Mouse (Mus musculus): ENCODE measurements around the gene Mrpl44. TPM values are rescaled to one million over a fixed set of nuclear protein-coding genes. Genes with fewer than 3 reads are reported as not detected.

The Mrpl44 gene
- 10 to 100 TPM; 30.4 to 34.7 (median 33.1) TPM for total RNA-seq (2022)

DNA sequence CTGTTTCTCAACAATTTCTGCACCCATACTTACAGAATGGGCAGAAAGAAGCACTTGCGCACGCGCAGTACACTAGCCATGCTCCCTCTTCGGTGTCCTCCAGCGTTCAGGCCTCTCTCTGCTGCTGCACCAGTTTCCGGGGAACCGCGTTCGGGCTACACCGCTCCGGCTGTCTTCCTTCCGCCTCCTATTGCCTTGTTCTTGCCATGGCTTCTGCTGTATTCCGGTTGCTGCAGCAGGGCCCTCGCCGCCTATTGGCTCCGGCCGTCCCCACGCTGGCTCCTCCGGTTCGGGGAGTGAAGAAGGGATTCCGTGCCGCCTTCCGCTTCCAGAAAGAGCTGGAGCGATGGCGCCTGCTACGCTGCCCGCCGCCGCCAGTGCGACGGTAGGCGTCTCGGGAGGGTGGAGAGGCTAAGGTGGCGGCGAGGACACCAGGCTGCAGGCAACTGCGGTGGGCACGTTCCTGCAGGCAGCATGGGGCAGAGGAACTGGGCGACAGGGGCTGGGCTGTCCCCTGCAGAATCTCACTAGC lies at the start of gene Mrpl44, which contains the start of gene Wdfy1:
Gene Mrpl44 (plus strand): TSS at position 92 of the 532 bp plus-strand sequence.
Gene Wdfy1 (minus strand): TSS at position 217 of the 532 bp plus-strand sequence.
- DNase-seq (ENCODE audit: low spot score in 2 of 2), result peak; percentile 94

- DNase-seq (ENCODE audit: low spot score in 2 of 2), result no peak
These were observed 41.0 kb upstream of the Mrpl44 start for GRCm38 (mm10) chr1:79734794-79735193.

- no peak for DNase-seq (ENCODE audit: low spot score in 2 of 2)
These were observed 39.4 kb upstream of the Mrpl44 start for GRCm38 (mm10) chr1:79736408-79736807.

DNA sequence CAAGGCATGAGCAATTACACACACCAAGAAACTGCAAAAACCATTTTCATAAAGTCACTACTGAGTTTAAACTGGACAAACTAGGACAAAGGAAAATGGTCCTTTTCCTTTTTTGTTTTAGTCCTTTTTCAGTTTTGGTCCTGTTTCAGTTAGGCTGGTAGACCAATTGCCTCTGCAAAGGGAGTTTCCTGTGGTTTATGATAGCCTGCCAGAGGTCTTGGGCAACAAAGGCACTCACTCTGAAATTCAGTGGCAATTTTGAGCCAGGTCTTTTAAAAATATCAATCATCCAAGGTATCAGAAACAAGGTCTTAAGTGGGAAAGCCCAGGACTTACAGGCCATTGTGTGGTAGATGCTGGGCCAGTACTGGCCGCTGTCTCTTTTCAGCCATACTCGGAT lies 36.1 kb upstream of the Mrpl44 start:
- no peak for DNase-seq (ENCODE audit: low spot score in 2 of 2)

DNA sequence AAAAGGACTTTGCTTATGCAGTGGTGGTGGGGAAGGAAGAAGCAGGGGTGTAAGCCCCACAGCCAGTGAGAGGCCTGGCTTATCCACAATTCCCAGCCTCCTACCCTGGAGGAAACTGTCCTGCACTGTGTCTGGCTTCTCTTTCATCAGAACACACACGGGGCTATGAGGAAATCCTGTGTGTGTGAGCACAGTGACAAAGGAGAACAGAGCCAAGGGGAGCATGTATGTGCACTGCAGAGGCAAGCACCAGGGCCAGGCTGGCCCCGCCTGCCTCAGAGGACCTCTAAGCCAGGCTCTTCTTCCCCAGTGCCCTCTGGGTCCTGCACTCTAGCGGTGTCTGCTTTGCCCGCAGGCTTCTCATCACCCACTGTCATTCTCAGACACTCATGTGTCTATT lies 34.8 kb upstream of the Mrpl44 start:
- DNase-seq (ENCODE audit: low spot score in 2 of 2), result no peak

DNA sequence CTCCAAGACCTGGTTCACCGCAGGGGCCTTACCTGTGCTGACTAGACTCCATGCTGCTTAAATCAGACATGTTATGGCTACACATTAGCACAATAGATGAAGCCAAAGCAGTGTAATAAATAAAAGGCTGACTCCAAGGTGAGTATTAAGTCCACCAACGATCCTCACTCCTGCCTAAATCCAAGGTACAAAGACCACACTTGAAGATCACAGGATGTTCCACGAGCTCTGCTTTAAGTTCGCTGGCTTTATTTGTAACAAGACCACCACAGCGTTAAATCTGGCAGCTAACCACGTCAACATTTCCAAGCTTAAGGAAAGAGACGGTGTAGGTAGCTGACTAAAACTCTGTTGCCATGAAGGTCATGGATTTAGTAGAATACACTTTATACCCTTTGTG lies 32.9 kb upstream of the Mrpl44 start:
- no peak for DNase-seq (ENCODE audit: low spot score in 2 of 2)

DNA sequence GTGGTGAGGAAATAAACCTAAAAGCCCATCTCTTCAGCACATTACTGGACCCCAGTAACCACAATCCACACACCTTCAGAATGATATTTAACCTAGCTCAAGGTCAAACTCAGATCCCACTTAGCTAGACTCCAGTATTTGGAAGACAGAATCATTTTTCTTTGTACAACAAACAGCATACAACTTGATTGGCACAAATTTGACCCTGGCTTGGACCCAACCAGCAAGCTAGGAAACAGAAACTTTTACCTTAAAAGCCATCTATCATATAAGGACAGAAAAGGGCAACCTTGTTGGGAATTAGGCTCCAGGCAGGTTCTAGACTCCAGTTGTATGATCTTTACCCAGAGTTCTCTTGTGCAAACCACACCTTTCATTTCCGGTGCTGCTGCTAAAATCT lies 32.4 kb upstream of the Mrpl44 start:
- no peak for DNase-seq (ENCODE audit: low spot score in 2 of 2)

DNA sequence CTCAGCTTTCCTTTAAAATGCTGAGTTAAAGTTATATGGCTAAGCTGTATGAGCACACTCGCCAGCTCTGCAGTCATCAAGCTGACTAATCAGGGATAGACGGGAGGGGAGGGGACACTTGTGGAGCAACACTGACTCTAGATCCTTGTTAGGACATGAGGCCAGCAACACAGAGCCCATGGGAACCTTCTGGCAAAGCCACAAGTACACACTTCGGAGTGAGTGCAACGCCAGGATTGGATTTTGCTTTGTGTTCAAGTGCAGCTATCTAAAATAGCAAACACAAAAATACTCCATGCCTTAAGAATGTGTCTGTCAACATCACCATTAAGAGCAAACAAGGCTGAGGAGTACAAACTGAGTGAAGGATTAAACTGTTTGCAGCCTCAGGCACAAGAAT lies 29.8 kb upstream of the Mrpl44 start:
- peak; percentile 55 to 59 for DNase-seq (ENCODE audit: low spot score in 2 of 2)

- no peak for DNase-seq (ENCODE audit: low spot score in 2 of 2)
These were observed 24.6 kb upstream of the Mrpl44 start for GRCm38 (mm10) chr1:79751186-79751585.

GRCm38 (mm10) chr1:79752015-79752695 lies 23.7 kb upstream of the Mrpl44 start:
- no peak for DNase-seq (ENCODE audit: low spot score in 2 of 2)

GRCm38 (mm10) chr1:79752714-79753340 lies 23.0 kb upstream of the Mrpl44 start:
- no peak for DNase-seq (ENCODE audit: low spot score in 2 of 2)

- DNase-seq (ENCODE audit: low spot score in 2 of 2), result no peak
These were observed 22.4 kb upstream of the Mrpl44 start for GRCm38 (mm10) chr1:79753456-79753855.

GRCm38 (mm10) chr1:79754936-79755335 lies 20.9 kb upstream of the Mrpl44 start:
- DNase-seq (ENCODE audit: low spot score in 2 of 2), result no peak

DNA sequence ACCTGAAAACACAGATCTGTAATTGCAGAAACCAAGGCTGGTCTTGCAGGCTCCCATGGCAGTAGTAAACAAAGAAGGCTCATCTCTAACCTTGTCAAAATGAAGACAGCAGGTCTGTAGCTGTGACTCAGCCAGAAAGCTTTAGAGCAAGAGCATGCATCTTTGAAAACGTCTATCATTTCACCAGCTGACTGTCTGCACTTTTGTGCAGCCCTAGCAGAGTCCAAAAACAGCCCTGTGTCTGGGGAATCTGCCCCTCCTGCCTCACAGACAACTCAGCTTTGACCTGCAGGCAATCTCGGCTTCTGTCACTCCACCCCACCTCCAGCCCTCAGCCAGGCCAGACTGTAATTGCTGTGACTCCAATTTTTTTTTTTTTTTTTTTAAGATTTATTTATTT lies 20.4 kb upstream of the Mrpl44 start:
- DNase-seq (ENCODE audit: low spot score in 2 of 2), result peak in 1 of 2 experiments; percentile 21

- DNase-seq (ENCODE audit: low spot score in 2 of 2), result peak; percentile 35 to 54
These were observed 19.4 kb upstream of the Mrpl44 start for GRCm38 (mm10) chr1:79756417-79756816.

GRCm38 (mm10) chr1:79757161-79757560 lies 18.7 kb upstream of the Mrpl44 start:
- DNase-seq (ENCODE audit: low spot score in 2 of 2), result no peak

DNA sequence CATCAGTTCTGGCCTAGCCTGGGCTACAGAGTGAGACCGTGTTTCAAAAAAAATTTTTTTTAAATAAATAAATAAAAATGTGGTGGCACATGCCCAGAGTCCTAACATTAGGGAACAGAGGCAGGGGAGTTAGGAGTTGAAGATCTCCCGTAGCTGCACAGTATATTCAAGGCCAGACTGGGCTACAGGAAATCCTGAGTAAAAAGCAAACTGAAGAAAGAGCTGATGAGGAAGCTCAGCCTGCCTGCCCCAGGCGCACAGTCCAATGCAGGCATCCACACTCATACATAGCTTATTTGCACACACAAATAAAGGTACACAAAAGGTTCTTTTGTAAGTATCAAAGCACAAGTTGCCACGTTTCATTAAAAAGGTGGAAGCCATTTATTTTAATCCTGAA lies 18.2 kb upstream of the Mrpl44 start:
- DNase-seq (ENCODE audit: low spot score in 2 of 2), result no peak

DNA sequence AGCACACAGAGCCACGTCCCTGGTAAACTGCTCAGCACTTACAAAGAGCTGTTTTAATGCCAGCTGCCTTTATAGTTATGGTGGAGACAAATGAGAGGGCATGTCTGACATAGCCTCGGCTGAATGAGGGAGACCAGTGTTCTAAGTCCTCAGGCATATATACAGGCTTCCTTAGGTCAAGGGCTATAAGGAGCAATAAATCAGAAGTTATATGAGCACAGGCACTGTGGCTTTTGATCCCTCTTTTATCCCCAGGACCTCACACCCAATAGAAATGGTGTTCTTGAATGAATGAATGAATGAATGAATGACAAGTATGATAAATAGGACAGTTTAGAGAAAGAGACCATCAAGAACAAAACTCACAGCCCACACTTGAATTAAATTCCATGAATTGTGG lies 16.8 kb upstream of the Mrpl44 start:
- no peak for DNase-seq (ENCODE audit: low spot score in 2 of 2)

GRCm38 (mm10) chr1:79759436-79759972 lies 16.3 kb upstream of the Mrpl44 start:
- DNase-seq (ENCODE audit: low spot score in 2 of 2), result no peak

- DNase-seq (ENCODE audit: low spot score in 2 of 2), result no peak
These were observed 15.2 kb upstream of the Mrpl44 start for GRCm38 (mm10) chr1:79760656-79761055.

DNA sequence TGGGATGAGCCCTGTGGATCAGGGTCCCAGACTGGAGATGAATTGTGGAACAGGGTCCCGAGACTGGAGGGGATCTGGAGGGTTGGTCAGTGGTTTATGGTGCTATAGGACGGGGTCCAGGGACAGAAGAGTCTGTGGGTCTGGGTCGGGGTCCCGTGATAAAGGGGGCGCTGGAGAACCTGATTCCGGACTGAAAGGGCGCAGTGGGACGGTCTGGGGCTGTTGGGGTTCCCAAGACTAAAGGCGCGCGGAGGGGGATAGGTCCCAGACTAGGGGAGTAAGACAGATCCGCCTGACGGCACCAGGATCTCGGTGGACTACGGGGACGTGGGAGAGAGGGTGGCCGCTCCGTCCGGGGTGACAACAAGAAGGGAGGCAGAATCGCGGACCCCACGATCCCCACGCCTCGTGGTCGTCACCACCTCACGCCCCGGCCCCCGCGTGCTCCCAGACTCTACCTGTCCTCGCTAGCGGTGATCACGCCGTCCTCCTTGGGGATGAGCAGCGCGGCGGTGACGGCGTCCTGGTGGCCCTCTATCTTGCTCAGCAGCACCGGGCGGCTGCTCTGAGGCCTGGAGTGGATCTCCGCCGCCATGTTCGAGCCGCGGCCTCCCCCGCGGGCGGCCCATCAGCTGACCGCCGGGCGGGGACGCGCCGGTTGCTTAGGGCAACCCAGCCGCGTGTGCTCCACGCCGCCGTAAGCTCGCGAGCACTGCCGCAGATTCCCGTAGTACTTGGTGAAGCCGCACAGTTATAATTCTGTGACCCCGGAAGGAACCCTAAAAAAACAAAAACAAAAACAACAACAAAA lies 14.5 kb upstream of the Mrpl44 start:
- DNase-seq (ENCODE audit: low spot score in 2 of 2), result peak; percentile 67 to 69

DNA sequence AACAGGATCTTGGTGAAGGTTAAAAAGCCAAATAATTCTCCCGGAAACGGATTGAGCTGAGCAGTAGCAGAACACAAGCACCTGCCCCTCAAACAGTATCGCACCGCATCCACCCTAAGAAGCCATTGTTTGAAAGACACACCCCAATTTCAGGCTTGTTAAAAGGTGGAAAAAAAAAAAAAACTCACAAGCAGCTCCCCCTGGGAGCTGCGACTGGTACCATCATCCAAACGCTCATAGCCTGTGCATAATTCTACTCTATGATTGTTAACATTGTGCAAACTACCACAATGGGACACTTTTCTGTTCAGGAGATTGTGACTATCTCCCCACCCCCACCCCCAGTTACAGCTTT lies 13.9 kb upstream of the Mrpl44 start:
- DNase-seq (ENCODE audit: low spot score in 2 of 2), result no peak

Data from gastrocnemius, adult 8-10 months (tissue).